8 mouse cellular contexts compared by ENCODE assay signal in the genomic region with DNA sequence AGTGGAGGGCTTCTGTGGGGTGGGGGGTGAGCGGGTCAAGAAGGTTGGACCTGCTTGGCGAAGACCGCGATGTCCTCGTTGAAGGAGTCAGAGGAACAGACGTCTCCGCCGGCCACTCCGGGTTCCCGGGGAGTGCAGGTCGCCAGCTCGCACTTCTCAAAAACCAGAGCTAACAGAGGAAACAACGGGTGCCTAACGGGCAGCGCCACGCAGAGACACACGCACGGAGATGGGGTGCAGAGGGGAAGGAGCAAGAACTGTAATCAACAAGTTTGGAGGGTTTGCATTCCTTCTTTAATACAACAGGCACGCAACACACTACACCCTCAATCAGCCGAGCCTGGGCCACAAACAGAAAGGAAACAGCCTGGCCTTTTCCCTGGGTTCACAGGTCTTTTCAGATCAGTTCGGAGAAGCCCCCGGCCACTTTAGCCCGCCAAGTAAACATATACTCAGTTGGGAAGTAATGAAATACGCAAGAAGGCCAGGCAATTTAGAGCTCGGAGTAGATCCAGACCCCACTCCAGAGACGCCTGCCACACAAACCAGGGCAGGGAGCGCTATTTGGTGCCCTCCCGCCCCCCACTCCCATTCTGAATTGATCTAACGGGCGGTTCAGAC. TPM values are rescaled to one million over a fixed set of nuclear protein-coding genes. Genes with fewer than 3 reads are reported as not detected.
DNase-seq lines count a peak whose midpoint lies in the region; ATAC-seq and TF ChIP-seq lines count a peak whose summit lies in the region.

No protein-coding gene starts in this region.

- no peak for TF ChIP-seq CTCF in layer of hippocampus, adult 2 months (conservative IDR thresholded peaks at IDR 0.05)

- H3K27me3 ChIP-seq in embryonic facial prominence, embryonic 13.5 days: peaks cover 44% of the 10 kb centered on the region
- no peaks in the 10 kb centered on the region for H3K27me3 ChIP-seq in hindbrain, embryonic 15.5 days
- no peaks in the 10 kb centered on the region; the same call in 1 of the 2 replicates for H3K27me3 ChIP-seq in lung, embryonic 16.5 days (ENCODE audit: control insufficient read depth, insufficient read depth, low read depth, low read length)

- H3K4me2 ChIP-seq in embryonic facial prominence, embryonic 13.5 days: peak overlapping the region; percentile 72
- H3K4me2 ChIP-seq in hindbrain, embryonic 15.5 days: peak overlapping the region; percentile 73
- H3K4me2 ChIP-seq in lung, embryonic 16.5 days (ENCODE audit: low read depth, low read length): peak overlapping the region; percentile 77

- no peak for ATAC-seq in embryonic facial prominence, embryonic 13.5 days (ENCODE audit: insufficient number of reproducible peaks, insufficient read depth, low FRiP score, low TSS enrichment, low read depth)
- ATAC-seq in hindbrain, embryonic 15.5 days (ENCODE audit: low FRiP score, low read depth): no peak
- ATAC-seq in lung, embryonic 16.5 days (ENCODE audit: low read depth): no peak

- no peaks in the 10 kb centered on the region for H3K9me3 ChIP-seq in embryonic facial prominence, embryonic 13.5 days
- no peaks in the 10 kb centered on the region for H3K9me3 ChIP-seq in hindbrain, embryonic 15.5 days
- no peaks in the 10 kb centered on the region for H3K9me3 ChIP-seq in lung, embryonic 16.5 days (ENCODE audit: control insufficient read depth, low read length)

- 1% methylated on average over 30 of the region's 30 CpGs for WGBS in embryonic facial prominence, embryonic 13.5 days
- WGBS in hindbrain, embryonic 15.5 days: 3% methylated on average over 30 of the region's 30 CpGs
- 1% methylated on average over 30 of the region's 30 CpGs for WGBS in lung, embryonic 16.5 days

- DNase-seq in layer of hippocampus, adult 2 months (ENCODE audit: low spot score in 2 of 2): no peak
- DNase-seq in layer of hippocampus, adult 11-12 months (ENCODE audit: low spot score): no peak
- no peak for DNase-seq in frontal cortex, postnatal 14 days (ENCODE audit: low spot score in 2 of 2)
- no peak for DNase-seq in adrenal gland, postnatal 10 days
- DNase-seq in urinary bladder, postnatal 10 days (ENCODE audit: low spot score): no peak

- no peaks in the 10 kb centered on the region for H3K36me3 ChIP-seq in embryonic facial prominence, embryonic 13.5 days
- no peaks in the 10 kb centered on the region for H3K36me3 ChIP-seq in hindbrain, embryonic 15.5 days
- H3K36me3 ChIP-seq in lung, embryonic 16.5 days (ENCODE audit: control insufficient read depth, insufficient read depth, low read length): 0 out of 2 replicates have a peak, but pooled peaks cover 3% of the 10 kb centered on the region

- H3K4me1 ChIP-seq in embryonic facial prominence, embryonic 13.5 days: peaks cover 39% of the 10 kb centered on the region
- peaks cover 27% of the 10 kb centered on the region for H3K4me1 ChIP-seq in hindbrain, embryonic 15.5 days (replicated peaks)
- no peaks in the 10 kb centered on the region for H3K4me1 ChIP-seq in lung, embryonic 16.5 days (replicated peaks; ENCODE audit: control insufficient read depth, insufficient read depth, low read length)

- H3K9ac ChIP-seq in embryonic facial prominence, embryonic 13.5 days: peak overlapping the region; percentile 87
- H3K9ac ChIP-seq in hindbrain, embryonic 15.5 days: peak overlapping the region; percentile 92
- H3K9ac ChIP-seq in lung, embryonic 16.5 days (ENCODE audit: low read length): peak overlapping the region; percentile 82

- peak overlapping the region; percentile 91 for H3K27ac ChIP-seq in layer of hippocampus, adult 2 months
- H3K27ac ChIP-seq in embryonic facial prominence, embryonic 13.5 days: peak overlapping the region; percentile 94
- H3K27ac ChIP-seq in hindbrain, embryonic 15.5 days (replicated peaks): peak overlapping the region; percentile 97
- H3K27ac ChIP-seq in lung, embryonic 16.5 days (ENCODE audit: low read length): peak overlapping the region; percentile 67; the same call in 1 of the 2 replicates

- peak overlapping the region; percentile 62 for H3K4me3 ChIP-seq in layer of hippocampus, adult 2 months
- peak overlapping the region; percentile 62 for H3K4me3 ChIP-seq in embryonic facial prominence, embryonic 13.5 days
- peak overlapping the region; percentile 68 for H3K4me3 ChIP-seq in hindbrain, embryonic 15.5 days
- H3K4me3 ChIP-seq in lung, embryonic 16.5 days (ENCODE audit: low read length): peak overlapping the region; percentile 62

RNA-seq across cellular contexts. Expression of gene Meis2, which starts 4.1 kb away (rescaled TPM):
- 10 to 100 TPM; 43.2 to 45.9 TPM for total RNA-seq in layer of hippocampus, adult 2 months (2021)
- 43.1 and 45.6 TPM in 2 replicates for polyA plus RNA-seq in embryonic facial prominence, embryonic 13.5 days (2015; fragmentation: Nextera tagmentation; extraction: Ambion mirVana)
- 139 and 140 TPM in 2 replicates for polyA plus RNA-seq in hindbrain, embryonic 15.5 days (2015; fragmentation: Nextera tagmentation; extraction: Ambion mirVana)
- polyA plus RNA-seq in lung, embryonic 16.5 days (2015; fragmentation: Nextera tagmentation; extraction: Ambion mirVana): 21.5 and 24.2 TPM in 2 replicates
- 100 to 1,000 TPM in 1 of 2 experiments, 10 to 100 TPM in 1; 93.8 to 104 TPM for total RNA-seq in adrenal gland, postnatal 10 days (2021)
